Mouse (Mus musculus): Measurements from ENCODE around the gene Timp3. TPM values are rescaled to one million over a fixed set of nuclear protein-coding genes. Genes with fewer than 3 reads are reported as not detected.

The Timp3 gene
- total RNA-seq, 1 experiment = 28.8 TPM

GRCm38 (mm10) chr10:86385656-86386055 is 85.5 kb downstream of the Timp3 start:
- Histone ChIP-seq H3K9ac (ENCODE audit: insufficient read depth, low read depth, low read length, poor library complexity, severe bottlenecking) (no peak overlapping the region), H3K4me1 (ENCODE audit: control insufficient read depth in 2 of 2, insufficient read depth in 2 of 2, low read length in 2 of 2, poor library complexity in 1 of 2) (peaks cover 2 to 5% of the 10 kb centered on the region in 2 experiments; a peak in 1 of 4 replicates), H3K9me3 (ENCODE audit: control insufficient read depth, insufficient read depth, low read depth, low read length) (no peaks in the 10 kb centered on the region), H3K4me3 (ENCODE audit: insufficient read depth in 1 of 2, low read depth in 1 of 2, low read length in 2 of 2, poor library complexity in 1 of 2, severe bottlenecking in 1 of 2) (no peak overlapping the region), H3K36me3 (ENCODE audit: control insufficient read depth, insufficient read depth, low read length, poor library complexity, severe bottlenecking) (no peaks in the 10 kb centered on the region), H3K27ac (ENCODE audit: insufficient read depth, low read depth, low read length, poor library complexity, severe bottlenecking) (no peak overlapping the region)
- in situ Hi-C loops (cut with MboI; ENCODE audit: low sequenced_read_pairs in 2 of 2, unreplicated experiment in 2 of 2) = no loop called here
- TF ChIP-seq CHD2 (IDR thresholded peaks at IDR 0.05; ENCODE audit: low read depth, low read length) (no peak), ZC3H11A (IDR thresholded peaks at IDR 0.05; ENCODE audit: borderline replicate concordance, low read depth, low read length) (no peak), MAFK (IDR thresholded peaks at IDR 0.05; ENCODE audit: insufficient read depth, low read depth, low read length) (no peak), HCFC1 (IDR thresholded peaks at IDR 0.05; ENCODE audit: borderline replicate concordance, insufficient read depth, low read length) (no peak), ZNF384 (IDR thresholded peaks at IDR 0.05; ENCODE audit: low read depth, low read length) (no peak)
- no peak for DNase-seq (ENCODE audit: low read depth, low spot score)

DNA sequence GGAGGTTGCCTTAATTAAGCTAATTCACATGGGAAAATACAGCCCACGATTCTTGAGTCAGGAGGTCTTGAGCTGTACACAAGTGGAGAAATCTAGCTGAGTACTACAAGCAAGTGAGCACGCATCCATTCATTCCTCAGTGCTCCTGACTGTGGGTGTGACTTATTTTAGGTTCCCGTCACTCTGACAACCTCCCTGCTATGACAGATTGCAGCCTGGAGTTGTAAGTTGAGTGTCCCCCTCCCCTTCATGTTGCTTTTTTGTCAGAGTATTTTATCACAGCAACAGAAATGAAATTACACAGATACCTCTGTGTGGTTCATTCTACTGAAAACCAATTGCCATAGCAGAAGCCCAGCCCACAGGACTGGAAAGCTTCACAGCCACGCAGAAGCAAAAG is 86.1 kb downstream of the Timp3 start:
- TF ChIP-seq CHD2 (IDR thresholded peaks at IDR 0.05; ENCODE audit: low read depth, low read length) (no peak), MAFK (IDR thresholded peaks at IDR 0.05; ENCODE audit: insufficient read depth, low read depth, low read length) (no peak), ZNF384 (IDR thresholded peaks at IDR 0.05; ENCODE audit: low read depth, low read length) (no peak)
- in situ Hi-C loops (cut with MboI; ENCODE audit: low sequenced_read_pairs in 2 of 2, unreplicated experiment in 2 of 2) = no loop called here
- no peak overlapping the region for H3K4me3 ChIP-seq (ENCODE audit: insufficient read depth in 1 of 2, low read depth in 1 of 2, low read length in 2 of 2, poor library complexity in 1 of 2, severe bottlenecking in 1 of 2)
- no peak overlapping the region for H3K9ac ChIP-seq (ENCODE audit: insufficient read depth, low read depth, low read length, poor library complexity, severe bottlenecking)
- peaks cover 2 to 5% of the 10 kb centered on the region in 2 experiments; a peak in 1 of 4 replicates for H3K4me1 ChIP-seq (ENCODE audit: control insufficient read depth in 2 of 2, insufficient read depth in 2 of 2, low read length in 2 of 2, poor library complexity in 1 of 2)
- no peak for DNase-seq (ENCODE audit: low read depth, low spot score)
- H3K27ac ChIP-seq (ENCODE audit: insufficient read depth, low read depth, low read length, poor library complexity, severe bottlenecking) = no peak overlapping the region
- H3K36me3 ChIP-seq (ENCODE audit: control insufficient read depth, insufficient read depth, low read length, poor library complexity, severe bottlenecking) = no peaks in the 10 kb centered on the region
- H3K9me3 ChIP-seq (ENCODE audit: control insufficient read depth, insufficient read depth, low read depth, low read length) = no peaks in the 10 kb centered on the region

- Histone ChIP-seq H3K9me3 (ENCODE audit: control insufficient read depth, insufficient read depth, low read depth, low read length) (no peaks in the 10 kb centered on the region), H3K9ac (ENCODE audit: insufficient read depth, low read depth, low read length, poor library complexity, severe bottlenecking) (no peak overlapping the region), H3K27ac (ENCODE audit: insufficient read depth, low read depth, low read length, poor library complexity, severe bottlenecking) (no peak overlapping the region), H3K36me3 (ENCODE audit: control insufficient read depth, insufficient read depth, low read length, poor library complexity, severe bottlenecking) (no peaks in the 10 kb centered on the region), H3K4me1 (ENCODE audit: control insufficient read depth in 2 of 2, insufficient read depth in 2 of 2, low read length in 2 of 2, poor library complexity in 1 of 2) (peaks cover 2 to 5% of the 10 kb centered on the region in 2 experiments; a peak in 1 of 4 replicates), H3K4me3 (ENCODE audit: insufficient read depth in 1 of 2, low read depth in 1 of 2, low read length in 2 of 2, poor library complexity in 1 of 2, severe bottlenecking in 1 of 2) (no peak overlapping the region)
- no peak for DNase-seq (ENCODE audit: low read depth, low spot score)
- in situ Hi-C loops (cut with MboI; ENCODE audit: low sequenced_read_pairs in 2 of 2, unreplicated experiment in 2 of 2) = no loop called here
- TF ChIP-seq CHD2 (IDR thresholded peaks at IDR 0.05; ENCODE audit: low read depth, low read length) = no peak
- TF ChIP-seq HCFC1 (IDR thresholded peaks at IDR 0.05; ENCODE audit: borderline replicate concordance, insufficient read depth, low read length) = no peak
- no peak for TF ChIP-seq MAFK (IDR thresholded peaks at IDR 0.05; ENCODE audit: insufficient read depth, low read depth, low read length)
- TF ChIP-seq ZC3H11A (IDR thresholded peaks at IDR 0.05; ENCODE audit: borderline replicate concordance, low read depth, low read length) = no peak
- TF ChIP-seq ZNF384 (IDR thresholded peaks at IDR 0.05; ENCODE audit: low read depth, low read length) = no peak
Measured at GRCm38 (mm10) chr10:86387821-86388440, 87.8 kb downstream of the Timp3 start.

GRCm38 (mm10) chr10:86388803-86389202 is 88.6 kb downstream of the Timp3 start:
- no peak for TF ChIP-seq CHD2 (IDR thresholded peaks at IDR 0.05; ENCODE audit: low read depth, low read length)
- TF ChIP-seq MAFK (IDR thresholded peaks at IDR 0.05; ENCODE audit: insufficient read depth, low read depth, low read length) = no peak
- TF ChIP-seq ZNF384 (IDR thresholded peaks at IDR 0.05; ENCODE audit: low read depth, low read length) = no peak
- TF ChIP-seq HCFC1 (IDR thresholded peaks at IDR 0.05; ENCODE audit: borderline replicate concordance, insufficient read depth, low read length) = no peak
- no peak for DNase-seq (ENCODE audit: low read depth, low spot score)
- in situ Hi-C loops (cut with MboI; ENCODE audit: low sequenced_read_pairs in 2 of 2, unreplicated experiment in 2 of 2) = no loop called here
- Histone ChIP-seq H3K27ac (ENCODE audit: insufficient read depth, low read depth, low read length, poor library complexity, severe bottlenecking) (no peak overlapping the region), H3K36me3 (ENCODE audit: control insufficient read depth, insufficient read depth, low read length, poor library complexity, severe bottlenecking) (no peaks in the 10 kb centered on the region), H3K4me3 (ENCODE audit: insufficient read depth in 1 of 2, low read depth in 1 of 2, low read length in 2 of 2, poor library complexity in 1 of 2, severe bottlenecking in 1 of 2) (no peak overlapping the region), H3K9ac (ENCODE audit: insufficient read depth, low read depth, low read length, poor library complexity, severe bottlenecking) (no peak overlapping the region), H3K9me3 (ENCODE audit: control insufficient read depth, insufficient read depth, low read depth, low read length) (no peaks in the 10 kb centered on the region), H3K4me1 (ENCODE audit: control insufficient read depth in 2 of 2, insufficient read depth in 2 of 2, low read length in 2 of 2, poor library complexity in 1 of 2) (peaks cover 2 to 5% of the 10 kb centered on the region in 2 experiments; a peak in 1 of 4 replicates)

GRCm38 (mm10) chr10:86389357-86389756 is 89.2 kb downstream of the Timp3 start:
- Histone ChIP-seq H3K9me3 (ENCODE audit: control insufficient read depth, insufficient read depth, low read depth, low read length) (no peaks in the 10 kb centered on the region), H3K4me3 (ENCODE audit: insufficient read depth in 1 of 2, low read depth in 1 of 2, low read length in 2 of 2, poor library complexity in 1 of 2, severe bottlenecking in 1 of 2) (no peak overlapping the region), H3K36me3 (ENCODE audit: control insufficient read depth, insufficient read depth, low read length, poor library complexity, severe bottlenecking) (no peaks in the 10 kb centered on the region), H3K9ac (ENCODE audit: insufficient read depth, low read depth, low read length, poor library complexity, severe bottlenecking) (no peak overlapping the region), H3K27ac (ENCODE audit: insufficient read depth, low read depth, low read length, poor library complexity, severe bottlenecking) (no peak overlapping the region), H3K4me1 (ENCODE audit: control insufficient read depth in 2 of 2, insufficient read depth in 2 of 2, low read length in 2 of 2, poor library complexity in 1 of 2) (peaks cover 2 to 5% of the 10 kb centered on the region in 2 experiments; a peak in 1 of 4 replicates)
- TF ChIP-seq ZNF384 (IDR thresholded peaks at IDR 0.05; ENCODE audit: low read depth, low read length) (no peak), ZC3H11A (IDR thresholded peaks at IDR 0.05; ENCODE audit: borderline replicate concordance, low read depth, low read length) (no peak), HCFC1 (IDR thresholded peaks at IDR 0.05; ENCODE audit: borderline replicate concordance, insufficient read depth, low read length) (no peak), MAFK (IDR thresholded peaks at IDR 0.05; ENCODE audit: insufficient read depth, low read depth, low read length) (no peak), CHD2 (IDR thresholded peaks at IDR 0.05; ENCODE audit: low read depth, low read length) (no peak)
- in situ Hi-C loops (cut with MboI; ENCODE audit: low sequenced_read_pairs in 2 of 2, unreplicated experiment in 2 of 2) = no loop called here
- DNase-seq (ENCODE audit: low read depth, low spot score) = no peak
